Mouse (Mus musculus): ENCODE results near the gene Kif16b. TPM values are rescaled to one million over a fixed set of nuclear protein-coding genes. Genes with fewer than 3 reads are reported as not detected.

Kif16b gene
- total and polyA plus RNA-seq, 3 experiments, result 16.1 to 38.3 (median 32.3) TPM

DNA sequence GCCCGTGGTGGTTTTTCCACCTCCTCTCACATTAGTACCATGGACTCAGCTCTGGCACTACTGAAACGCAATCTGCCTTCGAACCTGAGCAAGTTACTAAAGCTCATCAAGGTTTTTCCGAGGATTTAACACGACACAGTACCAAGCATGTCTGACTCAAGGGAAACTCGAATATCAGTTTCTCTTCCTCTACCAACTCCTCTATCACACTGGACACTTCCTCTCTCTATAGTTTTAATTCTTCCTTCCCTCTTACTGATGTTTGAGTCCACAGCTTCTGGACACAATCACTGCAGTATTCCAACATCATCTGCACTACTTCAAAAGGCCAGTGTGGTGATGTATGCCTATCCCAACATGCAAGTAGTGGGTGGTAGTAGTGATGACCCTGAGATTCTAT lies 40.3 kb downstream of the Kif16b start:
- TF ChIP-seq EP300 (IDR thresholded peaks at IDR 0.05; ENCODE audit: insufficient read depth, low read depth, low read length) (no peak), CTCF (IDR thresholded peaks at IDR 0.05) (no peak), POLR2A (IDR thresholded peaks at IDR 0.05; ENCODE audit: insufficient read depth, low read depth, low read length) (no peak)
- WGBS, result 55% methylated on average over 6 of the region's 6 CpGs
- Histone ChIP-seq H3K79me2 (replicated peaks; ENCODE audit: control insufficient read depth, insufficient read depth, low read length) (peaks cover 2% of the 10 kb centered on the region; the same call in 1 of the 2 replicates), H3K9ac (ENCODE audit: low read depth, low read length) (no peak overlapping the region), H3K4me3 (no peak overlapping the region), H3K27me3 (ENCODE audit: control insufficient read depth, insufficient read depth, low read length) (no peaks in the 10 kb centered on the region), H3K4me1 (ENCODE audit: control insufficient read depth, insufficient read depth, low read length) (no peaks in the 10 kb centered on the region), H3K27ac (no peak overlapping the region), H3K36me3 (ENCODE audit: control insufficient read depth, insufficient read depth, low read length) (no peaks in the 10 kb centered on the region)
- intact Hi-C loops (cut with DNase I), result loop anchor here (5.0 kb wide), 1 partner anchor 66 kb away; no protein-coding TSS in a partner anchor
- DNase-seq, result no peak

DNA sequence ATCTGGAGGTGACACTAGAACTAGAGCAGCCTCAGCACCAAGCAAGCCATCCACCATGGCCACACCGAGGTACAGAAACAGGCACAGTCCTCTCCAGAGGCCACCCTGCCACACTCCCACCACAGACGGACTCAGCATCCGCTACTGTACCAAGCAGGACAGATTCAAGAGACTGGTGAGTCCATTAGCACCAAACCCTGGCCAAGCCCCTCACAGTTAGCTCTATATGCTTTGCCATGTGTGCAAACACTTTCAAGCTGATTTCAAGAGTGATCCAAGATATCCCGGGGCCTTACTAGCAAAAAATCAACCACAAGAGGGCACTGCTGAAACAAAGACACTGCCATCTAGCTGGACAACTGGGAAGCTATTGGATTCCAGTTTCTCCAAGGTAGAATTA lies 41.9 kb downstream of the Kif16b start:
- TF ChIP-seq CTCF (IDR thresholded peaks at IDR 0.05) (peak; percentile 89), EP300 (IDR thresholded peaks at IDR 0.05; ENCODE audit: insufficient read depth, low read depth, low read length) (no peak), POLR2A (IDR thresholded peaks at IDR 0.05; ENCODE audit: insufficient read depth, low read depth, low read length) (no peak)
- WGBS, result 71% methylated on average over 4 of the region's 4 CpGs
- DNase-seq, result no peak

DNA sequence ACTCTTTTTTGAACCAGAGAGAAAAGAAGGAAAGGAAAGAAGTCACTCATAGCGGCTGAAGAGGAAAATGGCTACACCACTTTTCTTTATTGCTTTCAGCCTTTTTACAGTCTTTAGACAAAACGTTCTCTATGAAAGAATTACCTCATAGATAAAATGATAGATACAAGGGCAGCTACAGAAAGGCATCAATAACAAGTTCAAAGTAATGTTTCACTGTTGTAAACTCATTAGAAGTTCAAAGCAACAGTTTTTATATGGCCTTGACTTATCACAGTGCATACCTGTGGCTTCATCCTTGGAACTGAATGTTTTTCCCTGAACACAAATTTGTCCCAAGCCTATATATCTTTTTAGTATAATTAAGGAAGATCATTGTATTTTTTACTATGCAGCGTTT lies 62.6 kb downstream of the Kif16b start:
- Histone ChIP-seq H3K79me2 (replicated peaks; ENCODE audit: control insufficient read depth, insufficient read depth, low read length) (no peaks in the 10 kb centered on the region), H3K27ac (no peak overlapping the region), H3K36me3 (ENCODE audit: control insufficient read depth, insufficient read depth, low read length) (no peaks in the 10 kb centered on the region; the same call in 1 of the 2 replicates), H3K9ac (ENCODE audit: low read depth, low read length) (no peak overlapping the region), H3K4me3 (no peak overlapping the region), H3K27me3 (ENCODE audit: control insufficient read depth, insufficient read depth, low read length) (no peaks in the 10 kb centered on the region), H3K4me1 (ENCODE audit: control insufficient read depth, insufficient read depth, low read length) (no peaks in the 10 kb centered on the region; the same call in 1 of the 2 replicates)
- DNase-seq, result no peak
- intact Hi-C loops (cut with DNase I), result no loop called here
- 64% methylated on average over 3 of the region's 3 CpGs for WGBS
- TF ChIP-seq POLR2A (IDR thresholded peaks at IDR 0.05; ENCODE audit: insufficient read depth, low read depth, low read length) (no peak), EP300 (IDR thresholded peaks at IDR 0.05; ENCODE audit: insufficient read depth, low read depth, low read length) (no peak), CTCF (IDR thresholded peaks at IDR 0.05) (no peak)

More for the DNA sequence above, 41.9 kb downstream of the Kif16b start:
- Histone ChIP-seq H3K9ac (ENCODE audit: low read depth, low read length) (no peak overlapping the region), H3K27ac (no peak overlapping the region), H3K79me2 (replicated peaks; ENCODE audit: control insufficient read depth, insufficient read depth, low read length) (peaks cover 2% of the 10 kb centered on the region; the same call in 1 of the 2 replicates), H3K27me3 (ENCODE audit: control insufficient read depth, insufficient read depth, low read length) (no peaks in the 10 kb centered on the region), H3K36me3 (ENCODE audit: control insufficient read depth, insufficient read depth, low read length) (no peaks in the 10 kb centered on the region), H3K4me3 (no peak overlapping the region), H3K4me1 (ENCODE audit: control insufficient read depth, insufficient read depth, low read length) (no peaks in the 10 kb centered on the region)
- intact Hi-C loops (cut with DNase I), result loop anchor here (1.0 to 2.0 kb wide), 2 partner anchors 108 to 233 kb away; no protein-coding TSS in a partner anchor

DNA sequence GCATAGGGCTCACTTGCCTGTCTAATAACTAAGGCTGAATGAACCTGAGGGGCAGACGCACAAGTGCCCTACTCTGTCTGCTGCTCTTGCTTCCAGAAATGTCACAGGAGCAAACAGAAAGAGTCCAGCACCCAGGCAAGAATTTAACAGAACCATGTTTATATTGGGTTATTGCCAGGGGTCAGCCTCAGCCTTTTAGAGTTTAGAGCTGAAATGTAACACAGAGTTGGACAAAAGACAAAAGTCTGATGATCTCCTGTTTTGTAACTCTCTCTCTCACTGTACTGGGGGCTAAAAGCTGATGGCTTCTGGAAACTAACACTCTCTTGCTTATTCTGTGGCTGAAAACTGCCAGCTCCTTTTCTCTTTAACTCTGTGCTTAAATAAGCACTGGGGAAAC lies 63.2 kb downstream of the Kif16b start:
- no peak for DNase-seq

DNA sequence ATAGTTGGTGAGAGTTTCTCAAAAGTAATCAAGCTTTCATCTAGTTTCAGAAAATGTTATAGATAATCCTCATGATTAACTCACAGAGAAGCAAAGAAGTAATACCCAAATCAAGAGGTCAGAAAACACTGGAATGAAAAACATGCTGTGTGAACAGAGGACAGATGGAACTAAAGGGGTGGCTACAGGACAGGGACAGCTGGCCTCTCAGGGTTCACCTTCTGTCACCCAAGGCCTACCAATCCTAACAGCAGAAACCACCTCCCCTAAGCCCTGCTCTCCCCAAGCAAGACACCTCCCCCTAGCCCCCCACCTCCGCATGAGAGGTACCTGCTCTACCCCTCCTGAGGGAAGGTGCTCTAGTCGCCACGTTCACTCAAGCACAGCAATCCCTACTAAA lies 66.6 kb downstream of the Kif16b start:
- Histone ChIP-seq H3K9ac (ENCODE audit: low read depth, low read length) (no peak overlapping the region), H3K27ac (no peak overlapping the region), H3K4me1 (ENCODE audit: control insufficient read depth, insufficient read depth, low read length) (no peaks in the 10 kb centered on the region; the same call in 1 of the 2 replicates), H3K4me3 (no peak overlapping the region), H3K27me3 (ENCODE audit: control insufficient read depth, insufficient read depth, low read length) (no peaks in the 10 kb centered on the region), H3K36me3 (ENCODE audit: control insufficient read depth, insufficient read depth, low read length) (no peaks in the 10 kb centered on the region; the same call in 1 of the 2 replicates), H3K79me2 (replicated peaks; ENCODE audit: control insufficient read depth, insufficient read depth, low read length) (no peaks in the 10 kb centered on the region)
- WGBS, result 88% methylated on average over 3 of the region's 3 CpGs
- DNase-seq, result no peak
- TF ChIP-seq CTCF (IDR thresholded peaks at IDR 0.05), result no peak
- TF ChIP-seq EP300 (IDR thresholded peaks at IDR 0.05; ENCODE audit: insufficient read depth, low read depth, low read length), result no peak
- no peak for TF ChIP-seq POLR2A (IDR thresholded peaks at IDR 0.05; ENCODE audit: insufficient read depth, low read depth, low read length)
- intact Hi-C loops (cut with DNase I), result no loop called here

More for the DNA sequence above, 63.2 kb downstream of the Kif16b start:
- intact Hi-C loops (cut with DNase I), result no loop called here
- Histone ChIP-seq H3K36me3 (ENCODE audit: control insufficient read depth, insufficient read depth, low read length) (no peaks in the 10 kb centered on the region; the same call in 1 of the 2 replicates), H3K79me2 (replicated peaks; ENCODE audit: control insufficient read depth, insufficient read depth, low read length) (no peaks in the 10 kb centered on the region), H3K4me3 (no peak overlapping the region), H3K27ac (no peak overlapping the region), H3K4me1 (ENCODE audit: control insufficient read depth, insufficient read depth, low read length) (no peaks in the 10 kb centered on the region; the same call in 1 of the 2 replicates), H3K27me3 (ENCODE audit: control insufficient read depth, insufficient read depth, low read length) (no peaks in the 10 kb centered on the region), H3K9ac (ENCODE audit: low read depth, low read length) (no peak overlapping the region)
- no peak for TF ChIP-seq CTCF (IDR thresholded peaks at IDR 0.05)
- no peak for TF ChIP-seq POLR2A (IDR thresholded peaks at IDR 0.05; ENCODE audit: insufficient read depth, low read depth, low read length)
- TF ChIP-seq EP300 (IDR thresholded peaks at IDR 0.05; ENCODE audit: insufficient read depth, low read depth, low read length), result no peak
- WGBS, result 52% methylated on average over 1 of the region's 1 CpGs

DNA sequence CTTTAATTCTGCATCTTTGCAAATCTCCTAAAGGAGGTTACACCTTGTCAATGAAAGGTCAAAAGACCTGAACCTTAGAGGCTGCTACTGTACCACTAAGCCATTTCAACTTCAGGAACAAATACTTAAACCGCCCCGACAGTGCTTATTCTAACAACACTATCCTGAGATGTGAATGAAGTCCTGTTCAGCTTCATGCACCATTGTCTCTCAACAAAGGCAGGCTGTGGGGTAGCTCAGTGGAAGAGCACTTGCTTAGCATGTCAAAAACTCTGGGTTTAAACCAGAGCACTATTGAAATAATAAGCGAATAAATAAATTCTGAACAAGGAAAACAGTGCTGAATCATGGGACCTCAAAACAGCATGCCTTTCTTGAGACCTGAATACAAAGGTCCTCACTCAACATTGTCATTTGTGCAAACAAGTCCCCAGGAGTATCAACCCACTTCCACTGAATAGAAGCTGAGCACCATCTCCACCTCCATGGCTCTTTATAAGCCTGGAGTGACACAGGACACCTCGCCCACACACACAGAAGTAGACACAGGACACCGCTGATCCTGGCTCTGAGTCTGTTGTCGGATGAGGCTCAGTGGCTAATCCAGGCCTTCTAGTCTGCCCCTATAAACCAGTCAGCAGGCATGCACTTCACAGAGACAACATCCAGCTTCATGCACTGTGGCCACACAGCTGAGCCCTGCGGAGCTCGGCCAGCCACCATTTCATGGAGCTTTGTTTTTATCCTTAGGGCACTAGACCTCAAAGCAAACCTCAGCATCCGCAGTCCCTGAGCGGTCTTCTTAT lies 68.5 kb downstream of the Kif16b start:
- intact Hi-C loops (cut with DNase I), result no loop called here
- no peak overlapping the region for H3K4me3 ChIP-seq
- WGBS, result 93% methylated on average over 10 of the region's 10 CpGs
- H3K27ac ChIP-seq, result no peak overlapping the region
- H3K9ac ChIP-seq (ENCODE audit: low read depth, low read length), result no peak overlapping the region
- H3K79me2 ChIP-seq (replicated peaks; ENCODE audit: control insufficient read depth, insufficient read depth, low read length), result no peaks in the 10 kb centered on the region
- no peaks in the 10 kb centered on the region; the same call in 1 of the 2 replicates for H3K36me3 ChIP-seq (ENCODE audit: control insufficient read depth, insufficient read depth, low read length)
- no peak for DNase-seq
- no peaks in the 10 kb centered on the region for H3K4me1 ChIP-seq (ENCODE audit: control insufficient read depth, insufficient read depth, low read length)
- no peaks in the 10 kb centered on the region for H3K27me3 ChIP-seq (ENCODE audit: control insufficient read depth, insufficient read depth, low read length)
- TF ChIP-seq EP300 (IDR thresholded peaks at IDR 0.05; ENCODE audit: insufficient read depth, low read depth, low read length) (no peak), CTCF (IDR thresholded peaks at IDR 0.05) (no peak), POLR2A (IDR thresholded peaks at IDR 0.05; ENCODE audit: insufficient read depth, low read depth, low read length) (no peak)

Data from heart, adult 2 months (tissue).